Mouse (Mus musculus): ENCODE measurements around the gene Olfr24. TPM values are rescaled to one million over a fixed set of nuclear protein-coding genes. Genes with fewer than 3 reads are reported as not detected.

The Olfr24 gene
- polyA plus RNA-seq (2014; fragmentation: Illumina TruSeq; extraction: RNeasy Lipid Tissue Mini Kit (QIAGEN cat#74804); ENCODE audit: low read depth, low replicate concordance): not detected

DNA sequence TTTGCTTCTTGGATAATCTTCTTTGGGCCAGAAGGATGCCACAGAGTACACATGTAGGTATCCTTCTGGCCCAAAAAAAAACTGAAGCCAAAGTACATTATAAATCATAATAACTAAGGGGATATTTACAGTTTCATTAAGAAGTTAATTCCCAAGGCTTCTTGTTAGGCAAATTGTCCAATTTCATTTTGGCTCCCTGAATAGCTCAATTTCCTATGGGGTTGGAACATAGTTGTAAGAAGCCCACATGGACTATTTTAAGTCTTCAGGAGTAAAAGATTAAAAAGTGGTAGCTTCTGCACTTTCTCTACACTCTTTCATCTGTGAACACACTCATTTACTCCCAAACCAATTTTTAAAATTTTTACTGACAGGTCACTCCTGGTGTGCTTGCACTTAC lies at the start of gene Olfr24:
TSS of gene Olfr24 (minus strand) at position 101 of the 400 bp plus-strand sequence.

Other genes starting within 250 kb of the Olfr24 start
- gene Muc16, start 89.5 kb downstream of the Olfr24 start, polyA plus RNA-seq (2014; fragmentation: Illumina TruSeq; extraction: RNeasy Lipid Tissue Mini Kit (QIAGEN cat#74804); ENCODE audit: low read depth, low replicate concordance): not detected
- not detected for gene Olfr828, start 55.5 kb upstream of the Olfr24 start, polyA plus RNA-seq (2014; fragmentation: Illumina TruSeq; extraction: RNeasy Lipid Tissue Mini Kit (QIAGEN cat#74804); ENCODE audit: low read depth, low replicate concordance)
- gene Olfr829, start 90.9 kb upstream of the Olfr24 start, polyA plus RNA-seq (2014; fragmentation: Illumina TruSeq; extraction: RNeasy Lipid Tissue Mini Kit (QIAGEN cat#74804); ENCODE audit: low read depth, low replicate concordance): not detected
- not detected for gene Olfr830, start 110.7 kb upstream of the Olfr24 start, polyA plus RNA-seq (2014; fragmentation: Illumina TruSeq; extraction: RNeasy Lipid Tissue Mini Kit (QIAGEN cat#74804); ENCODE audit: low read depth, low replicate concordance)
- gene Olfr832, start 173.1 kb upstream of the Olfr24 start, polyA plus RNA-seq (2014; fragmentation: Illumina TruSeq; extraction: RNeasy Lipid Tissue Mini Kit (QIAGEN cat#74804); ENCODE audit: low read depth, low replicate concordance): not detected
- gene Olfr834, start 224.0 kb upstream of the Olfr24 start, polyA plus RNA-seq (2014; fragmentation: Illumina TruSeq; extraction: RNeasy Lipid Tissue Mini Kit (QIAGEN cat#74804); ENCODE audit: low read depth, low replicate concordance): not detected

All from kidney, adult 10 weeks (tissue).